Comparison of ENCODE assay signal across 8 mouse cellular contexts in genomic region chr1:173766848-173767617, GRCm38 (mm10). TPM values are rescaled to one million over a fixed set of nuclear protein-coding genes. Genes with fewer than 3 reads are reported as not detected.
A peak's percentile ranks its signal among the peaks of the same experiment; 100 is the strongest.
DNase-seq lines count a peak whose midpoint lies in the region; ATAC-seq and TF ChIP-seq lines count a peak whose summit lies in the region.
"Not testable (repeated sequence)": the region's sequence is repeated elsewhere in the genome, so short reads cannot be mapped to it uniquely, and the experiment has no call there.

Gene Ifi204, minus strand, starts transcription at chr1:173766943.

- in situ Hi-C loops in CH12.LX (cut with MboI; ENCODE audit: low pct_ligation_motif_present, low pct_unique_long_range_greater_than_20kb, low sequenced_read_pairs): not testable (repeated sequence)

- dilution Hi-C loops in CH12.LX (cut with MboI; ENCODE audit: extremely low pct_ligation_motif_present, extremely low pct_unique_long_range_greater_than_20kb, low sequenced_read_pairs): not testable (repeated sequence)

- intact Hi-C loops in gastrocnemius, adult 2 months (cut with DNase I); heart, postnatal 14 days (cut with DNase I): not testable (repeated sequence)

- not testable (repeated sequence) for H3K9me3 ChIP-seq in CH12.LX (replicated peaks; ENCODE audit: low read length); liver, embryonic 12.5 days (replicated peaks); stomach, embryonic 16.5 days (replicated peaks; ENCODE audit: control insufficient read depth, low read length)

- TF ChIP-seq EP300 in CH12.LX (IDR thresholded peaks at IDR 0.05; ENCODE audit: low read length): not testable (repeated sequence)

- H3K9ac ChIP-seq in CH12.LX (ENCODE audit: insufficient read depth, low read depth); liver, embryonic 12.5 days; stomach, embryonic 16.5 days (ENCODE audit: low read length): not testable (repeated sequence)

- H3K27ac ChIP-seq in CH12.LX (ENCODE audit: insufficient read depth, low read depth); liver, embryonic 12.5 days; stomach, embryonic 16.5 days (ENCODE audit: low read length): not testable (repeated sequence)
- H3K27ac ChIP-seq in gastrocnemius, adult 2 months: peak within 1 kb of the TSS; percentile 80

- not testable (repeated sequence) for TF ChIP-seq POLR2A in CH12.LX (IDR thresholded peaks at IDR 0.05; ENCODE audit: low read depth, low read length)

- H3K36me3 ChIP-seq in CH12.LX (replicated peaks in 1 of 2; ENCODE audit: control insufficient read depth in 1 of 2, insufficient read depth in 1 of 2, low read length in 1 of 2); liver, embryonic 12.5 days; stomach, embryonic 16.5 days (ENCODE audit: control insufficient read depth, insufficient read depth, low read length): not testable (repeated sequence)

- 27% methylated on average over 5 of the region's 5 CpGs for WGBS in liver, embryonic 12.5 days (ENCODE audit: insufficient replicate concordance)
- WGBS in stomach, embryonic 16.5 days: 73% methylated on average over 5 of the region's 5 CpGs

- TF ChIP-seq RAD21 in CH12.LX (IDR thresholded peaks at IDR 0.05; ENCODE audit: low read depth, low read length): not testable (repeated sequence)

- H3K79me2 ChIP-seq in CH12.LX (replicated peaks; ENCODE audit: control insufficient read depth, extremely low read depth, insufficient read depth, poor library complexity, severe bottlenecking): not testable (repeated sequence)

- not testable (repeated sequence) for H3K4me3 ChIP-seq in CH12.LX (replicated peaks in 1 of 3; ENCODE audit: low read depth in 2 of 3, low read length in 2 of 3, poor library complexity in 1 of 3); liver, embryonic 12.5 days; stomach, embryonic 16.5 days (replicated peaks; ENCODE audit: low read length)
- H3K4me3 ChIP-seq in gastrocnemius, adult 2 months: peak within 1 kb of the TSS; percentile 58

- not testable (repeated sequence) for H3K27me3 ChIP-seq in CH12.LX (replicated peaks); liver, embryonic 12.5 days (replicated peaks); stomach, embryonic 16.5 days (ENCODE audit: control insufficient read depth, insufficient read depth, low read length)

- H3K4me1 ChIP-seq in CH12.LX (ENCODE audit: control insufficient read depth in 1 of 2, insufficient read depth in 2 of 2); liver, embryonic 12.5 days; stomach, embryonic 16.5 days (ENCODE audit: control insufficient read depth, insufficient read depth, low read length): not testable (repeated sequence)

- not testable (repeated sequence) for TF ChIP-seq CTCF in CH12.LX (conservative IDR thresholded peaks at IDR 0.05 in 1 of 2, IDR thresholded peaks at IDR 0.05 in 1 of 2; ENCODE audit: low read depth in 2 of 2, low read length in 2 of 2); gastrocnemius, adult 2 months (IDR thresholded peaks at IDR 0.05)

- peak; percentile 52 for ATAC-seq in liver, embryonic 12.5 days
- ATAC-seq in megakaryocyte, adult 5-6 weeks (ENCODE audit: poor library complexity, severe bottlenecking): peak; percentile 88
- 0 out of 2 replicates have a peak, but pooled peaks have one; percentile 29 for ATAC-seq in stomach, embryonic 16.5 days (ENCODE audit: insufficient read depth, low FRiP score)

- DNase-seq in CH12.LX (ENCODE audit: extremely low read depth): peak; percentile 6
- peak; percentile 12 to 39 for DNase-seq in adrenal gland, postnatal 36 days
- DNase-seq in gastrocnemius, adult 2 months: peak; percentile 68
- DNase-seq in heart, postnatal 14 days: peak; percentile 33 to 36
- DNase-seq in kidney, adult 9 months: peak; percentile 66

- peak within 1 kb of the TSS; percentile 50; the same call in 1 of the 2 replicates for H3K4me2 ChIP-seq in CH12.LX (ENCODE audit: insufficient read depth, low read depth, poor library complexity, severe bottlenecking)
- not testable (repeated sequence) for H3K4me2 ChIP-seq in liver, embryonic 12.5 days; stomach, embryonic 16.5 days (ENCODE audit: low read depth, low read length)

TF ChIP-seq in CH12.LX, 34 proteins besides CTCF, POLR2A, EP300 and RAD21:
- peak; percentile 53 for TF ChIP-seq IRF4 (IDR thresholded peaks at IDR 0.05; ENCODE audit: low read depth, low read length)
- peak; percentile 93 for TF ChIP-seq MAFK (IDR thresholded peaks at IDR 0.05; ENCODE audit: insufficient replicate concordance, low read length)
- peak; percentile 27; the same call in 1 of the 2 replicates for TF ChIP-seq ETS1 (conservative IDR thresholded peaks at IDR 0.05; ENCODE audit: low read depth, low read length)
- peak; percentile 76 for TF ChIP-seq ZNF384 (IDR thresholded peaks at IDR 0.05; ENCODE audit: low read depth, low read length)

RNA-seq across cellular contexts. Expression of gene Ifi204, which starts in this region (rescaled TPM):
- total RNA-seq in CH12.LX (2012; rRNA removed) (1.4 and 1.5 TPM in 2 replicates), CH12.LX (2014; rRNA removed) (0.94 and 1.6 TPM in 2 replicates)
- 0.83 and 1.4 TPM in 2 replicates for polyA plus RNA-seq in CH12.LX (2012; ENCODE audit: insufficient read length, low read depth)
- 10 to 100 TPM in 1 of 2 experiments, 1 to 10 TPM in 1; 4.7 to 12.7 TPM for total RNA-seq in adrenal gland, postnatal 36 days (2021)
- 1 to 10 TPM; 2.6 to 4.4 TPM for total RNA-seq in gastrocnemius, adult 2 months (2021)
- 1 to 10 TPM; 2.0 to 2.5 TPM for total RNA-seq in heart, postnatal 14 days (2021)
- polyA plus RNA-seq in liver, embryonic 12.5 days (2016; fragmentation: Nextera tagmentation; extraction: Ambion mirVana): 2.0 and 2.4 TPM in 2 replicates
- total RNA-seq in megakaryocyte, adult 5-6 weeks (2015): 135 and 165 TPM in 2 replicates
- 256 and 281 TPM in 2 replicates for total RNA-seq in megakaryocyte, adult 5-6 weeks (2017)
- 4.7 and 4.8 TPM in 2 replicates for polyA plus RNA-seq in stomach, embryonic 16.5 days (2015; fragmentation: Nextera tagmentation; extraction: Ambion mirVana)

Comparison
In these comparisons a context has a peak if more than half of its experiments do, and no peak if none do; other contexts are left out.
1. RNA of gene Ifi204 (total RNA-seq): 135 to 281 TPM in megakaryocyte, adult 5-6 weeks; 4.7 to 12.7 TPM in adrenal gland, postnatal 36 days, 2.6 to 4.4 TPM in gastrocnemius, adult 2 months, 2.0 to 2.5 TPM in heart, postnatal 14 days and 0.94 to 1.6 TPM in CH12.LX; every median in the first group is over 4 times any median in the second.
2. DNase-seq: peak in every context shown above with its lines; median percentile 68 in gastrocnemius, adult 2 months; 66 in kidney, adult 9 months; 34 in heart, postnatal 14 days; 26 in adrenal gland, postnatal 36 days; 6 in CH12.LX.
3. ATAC-seq: peak in every context shown above with its lines; median percentile 88 in megakaryocyte, adult 5-6 weeks; 52 in liver, embryonic 12.5 days; 29 in stomach, embryonic 16.5 days.